Mouse (Mus musculus) stomach, embryonic 14.5 days (tissue): ENCODE measurements around the gene Nsmce1. TPM values are rescaled to one million over a fixed set of nuclear protein-coding genes. Genes with fewer than 3 reads are reported as not detected.

ENCODE experiments used
- ATAC-seq: fragments of 200-750 bp; cut with Nextera tagmentation; 2 replicates; pipeline ENCODE4 v1.8.0; 2017; ENCODE audit warnings: low read depth, moderate TSS enrichment; ENCODE audit not compliant: insufficient number of reproducible peaks, insufficient read depth, low FRiP score
- H3K27ac ChIP-seq: fragments of 300-500 bp; sonication (generic); 2 replicates; pipeline ENCODE4 v1.5.1; 2014; ENCODE audit warnings: mild to moderate bottlenecking, low read length, moderate library complexity, mixed read lengths
- H3K27me3 ChIP-seq: fragments of 300-500 bp; sonication (generic); 2 replicates; pipeline ENCODE4 v1.6.1; 2014; ENCODE audit warnings: low read length, control low read depth, mixed read lengths; ENCODE audit not compliant: control insufficient read depth, insufficient read depth
- H3K36me3 ChIP-seq: fragments of 300-500 bp; sonication (generic); 2 replicates; pipeline ENCODE4 v1.6.1; 2014; ENCODE audit warnings: mild to moderate bottlenecking, control low read depth, low read length, moderate library complexity, mixed read lengths; ENCODE audit not compliant: control insufficient read depth, insufficient read depth
- H3K4me1 ChIP-seq: fragments of 300-500 bp; sonication (generic); 2 replicates; pipeline ENCODE4 v1.6.1; 2014; ENCODE audit warnings: low read length, control low read depth, mixed read lengths; ENCODE audit not compliant: control insufficient read depth, insufficient read depth
- H3K4me2 ChIP-seq: fragments of 300-500 bp; sonication (generic); replicated peaks from 2 replicates; pipeline ENCODE4 v1.6.1; 2014; ENCODE audit warnings: low read depth, low read length, control low read depth
- H3K4me3 ChIP-seq: fragments of 300-500 bp; sonication (generic); 2 replicates; pipeline ENCODE4 v1.5.1; 2014; ENCODE audit warnings: low read depth, low read length, control low read depth
- H3K9ac ChIP-seq: fragments of 300-500 bp; sonication (generic); replicated peaks from 2 replicates; pipeline ENCODE4 v1.6.1; 2014; ENCODE audit warnings: low read depth, mild to moderate bottlenecking, control low read depth, low read length, moderate library complexity, mixed read lengths
- H3K9me3 ChIP-seq: fragments of 300-500 bp; sonication (generic); 2 replicates; pipeline ENCODE4 v1.6.1; 2016; ENCODE audit warnings: low read depth, low read length, control low read depth; ENCODE audit not compliant: control insufficient read depth
- WGBS: fragments of 180-500 bp; shearing (Covaris S2); extraction: QIAGEN DNeasy Blood & Tissue Kit; methylation state at CpG from one replicate; pipeline ENCODE4 v1.1.7; 2014; 5-methylcytosine and 5-hydroxymethylcytosine counted together
- polyA plus RNA-seq: library from polyadenylated mRNA; unstranded; fragments of >200 nt; fragmentation: Nextera tagmentation; extraction: Ambion mirVana; gene quantifications from 2 replicates; pipeline ENCODE4 v1.2.1, GENCODE M21; 2014

The Nsmce1 gene
- polyA plus RNA-seq, 1 experiment from 2014 or later: 140 TPM

DNA sequence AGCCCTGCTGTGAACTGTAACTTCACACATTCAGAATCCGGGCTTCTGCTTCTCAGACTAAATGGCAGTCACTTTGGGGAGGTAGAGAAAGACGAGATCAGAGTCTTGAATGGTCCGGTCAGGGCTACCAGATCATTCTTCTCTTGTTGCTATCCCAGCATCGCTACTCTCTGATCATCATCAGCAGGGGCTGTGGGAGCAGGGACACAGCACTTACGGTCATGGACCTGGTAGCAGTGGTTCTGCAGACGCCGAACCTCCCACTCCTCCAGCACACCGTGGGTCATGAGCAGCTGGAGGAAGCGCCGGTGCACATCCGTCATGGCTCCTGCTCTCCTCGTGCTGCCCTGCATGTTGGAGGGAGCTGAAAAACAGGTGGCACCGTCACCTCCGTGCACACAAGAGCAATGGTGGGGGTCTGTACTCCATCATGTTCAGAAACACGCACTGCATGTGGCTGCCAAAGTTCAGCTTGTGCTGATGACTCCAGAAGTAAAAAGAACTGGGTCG lies 5.2 kb downstream of the Nsmce1 start:
- ATAC-seq: no peak
- peaks cover 7% of the 10 kb centered on the region; the same call in 1 of the 2 replicates for H3K4me1 ChIP-seq
- H3K36me3 ChIP-seq: peaks cover 29% of the 10 kb centered on the region
- H3K4me3 ChIP-seq: no peak overlapping the region
- no peaks in the 10 kb centered on the region for H3K9me3 ChIP-seq
- no peak overlapping the region for H3K4me2 ChIP-seq
- H3K9ac ChIP-seq: no peak overlapping the region
- WGBS: 89% methylated on average over 16 of the region's 16 CpGs
- no peaks in the 10 kb centered on the region for H3K27me3 ChIP-seq
- H3K27ac ChIP-seq: no peak overlapping the region

DNA sequence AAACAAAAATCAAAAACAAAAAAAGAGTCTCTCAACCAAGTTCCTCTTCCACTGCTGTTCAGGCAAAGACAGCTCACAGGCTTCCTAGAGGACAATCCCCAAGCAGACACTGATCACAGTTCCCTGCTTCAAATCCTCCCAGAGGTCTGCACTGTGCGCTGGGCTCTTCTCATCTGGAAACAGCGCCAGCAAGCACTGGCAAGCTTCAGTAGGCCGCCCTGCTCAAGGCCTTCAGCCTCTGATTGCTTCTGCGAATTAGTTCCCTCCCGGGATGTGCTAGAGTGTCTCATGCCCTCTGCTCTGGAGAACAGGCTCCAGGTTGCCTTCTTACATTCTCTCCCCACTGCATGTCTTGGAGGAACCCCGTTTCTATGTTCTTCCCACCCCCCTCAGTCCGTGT lies 6.6 kb downstream of the Nsmce1 start:
- no peaks in the 10 kb centered on the region for H3K9me3 ChIP-seq
- H3K36me3 ChIP-seq: peaks cover 29% of the 10 kb centered on the region
- H3K4me3 ChIP-seq: no peak overlapping the region
- no peak overlapping the region for H3K4me2 ChIP-seq
- H3K4me1 ChIP-seq: no peaks in the 10 kb centered on the region
- no peak overlapping the region for H3K27ac ChIP-seq
- ATAC-seq: no peak
- H3K27me3 ChIP-seq: no peaks in the 10 kb centered on the region
- WGBS: 93% methylated on average over 7 of the region's 7 CpGs
- H3K9ac ChIP-seq: no peak overlapping the region

DNA sequence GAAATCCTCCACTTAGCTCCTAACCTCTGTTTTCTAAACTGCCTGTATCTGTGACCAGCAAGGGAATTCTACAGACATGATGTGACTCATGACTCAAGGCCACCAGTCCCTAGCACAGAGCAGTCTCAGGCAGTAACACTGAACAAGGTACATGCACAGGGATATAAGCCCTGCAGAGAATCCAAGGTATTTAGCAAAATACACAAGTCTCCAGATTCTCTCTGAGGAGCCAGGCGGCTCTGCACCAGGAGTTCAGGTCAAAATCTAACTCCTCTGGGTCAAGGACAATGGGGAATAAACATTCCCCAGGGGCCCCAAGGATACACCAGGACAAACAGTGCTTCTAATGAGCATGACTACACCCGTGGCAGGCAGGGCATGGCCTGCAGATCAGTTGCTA lies 8.5 kb downstream of the Nsmce1 start:
- Histone ChIP-seq H3K4me3 (no peak overlapping the region), H3K27me3 (no peaks in the 10 kb centered on the region), H3K9me3 (no peaks in the 10 kb centered on the region), H3K4me2 (no peak overlapping the region), H3K36me3 (peaks cover 32% of the 10 kb centered on the region), H3K27ac (no peak overlapping the region), H3K4me1 (0 out of 2 replicates have a peak, but pooled peaks cover 5% of the 10 kb centered on the region), H3K9ac (no peak overlapping the region)
- WGBS: 55% methylated on average over 2 of the region's 2 CpGs
- ATAC-seq: no peak

DNA sequence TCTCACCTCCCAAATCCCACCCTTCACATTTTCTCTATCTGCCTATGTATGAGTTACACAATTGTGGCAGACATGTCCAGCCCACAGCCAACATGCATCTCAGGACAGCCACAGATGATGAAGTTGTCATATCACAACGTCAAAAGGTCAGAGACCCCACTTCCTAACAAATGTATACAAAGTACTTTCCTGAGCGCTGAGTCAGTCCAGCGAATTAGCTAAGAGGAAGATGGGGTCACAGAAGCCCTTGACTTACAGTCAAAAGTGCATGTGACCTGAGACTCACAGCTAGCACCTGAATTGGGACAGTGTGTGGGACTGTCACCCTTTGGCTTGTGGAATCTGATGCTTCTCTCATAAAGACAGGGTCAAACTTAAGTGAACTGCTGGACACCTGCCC lies 9.1 kb downstream of the Nsmce1 start:
- no peaks in the 10 kb centered on the region for H3K27me3 ChIP-seq
- H3K4me2 ChIP-seq: no peak overlapping the region
- H3K4me3 ChIP-seq: no peak overlapping the region
- H3K9ac ChIP-seq: no peak overlapping the region
- 51% methylated on average over 3 of the region's 3 CpGs for WGBS
- H3K27ac ChIP-seq: no peak overlapping the region
- no peak for ATAC-seq
- H3K36me3 ChIP-seq: peaks cover 33% of the 10 kb centered on the region
- 0 out of 2 replicates have a peak, but pooled peaks cover 5% of the 10 kb centered on the region for H3K4me1 ChIP-seq
- no peaks in the 10 kb centered on the region for H3K9me3 ChIP-seq

DNA sequence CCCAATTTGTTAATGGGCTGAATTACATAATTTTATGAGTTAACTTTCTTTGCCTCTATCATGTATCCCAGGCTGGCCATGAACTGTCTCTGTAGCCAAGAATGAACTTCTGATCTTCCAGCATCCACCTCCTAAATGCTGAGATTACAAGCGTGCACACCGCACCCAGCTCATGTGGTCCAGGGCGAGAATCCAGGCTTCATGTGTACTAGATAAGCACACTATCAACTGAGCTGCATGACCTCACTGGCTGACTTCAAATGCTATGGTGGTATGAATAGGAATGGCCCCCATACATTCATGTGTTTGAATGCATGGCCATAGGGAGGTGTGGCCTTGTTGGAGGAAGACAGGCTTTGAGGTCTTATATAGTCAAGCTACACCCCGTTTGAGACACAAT lies 10.9 kb downstream of the Nsmce1 start:
- no peak for ATAC-seq
- peaks cover 10% of the 10 kb centered on the region; the same call in 1 of the 2 replicates for H3K4me1 ChIP-seq
- peaks cover 25% of the 10 kb centered on the region for H3K36me3 ChIP-seq
- 90% methylated on average over 4 of the region's 4 CpGs for WGBS
- no peak overlapping the region for H3K9ac ChIP-seq
- no peaks in the 10 kb centered on the region for H3K27me3 ChIP-seq
- no peak overlapping the region for H3K4me3 ChIP-seq
- no peak overlapping the region for H3K27ac ChIP-seq
- no peaks in the 10 kb centered on the region for H3K9me3 ChIP-seq
- no peak overlapping the region for H3K4me2 ChIP-seq

DNA sequence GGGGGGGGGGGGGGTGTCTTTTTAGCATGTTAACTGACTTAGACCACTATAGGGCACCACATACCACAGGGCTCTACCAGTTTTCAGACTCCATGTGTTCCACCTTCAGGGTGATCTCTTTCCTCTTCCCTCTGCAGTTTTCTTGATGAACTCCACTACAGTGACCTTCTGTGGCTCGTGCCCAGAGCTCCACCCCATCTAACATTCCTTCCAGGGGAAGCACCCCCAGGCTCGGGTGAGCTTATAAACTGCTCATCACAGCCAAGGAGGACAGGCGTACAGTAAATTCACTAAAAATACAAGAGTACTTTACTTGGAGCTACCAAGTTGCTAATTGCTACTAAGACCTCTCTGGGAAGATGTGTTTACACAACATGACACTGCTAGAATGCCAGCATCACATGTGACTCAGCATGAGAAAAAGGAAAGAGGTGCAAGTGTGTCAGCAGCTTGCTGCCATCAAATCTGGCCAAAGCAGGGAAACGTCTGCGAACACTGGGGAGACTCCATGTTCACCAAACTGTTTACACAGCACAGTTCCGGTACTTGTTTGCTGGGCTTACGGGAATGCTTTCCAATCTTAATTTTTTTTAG lies 12.9 kb downstream of the Nsmce1 start:
- no peak for ATAC-seq
- H3K27ac ChIP-seq: no peak overlapping the region

DNA sequence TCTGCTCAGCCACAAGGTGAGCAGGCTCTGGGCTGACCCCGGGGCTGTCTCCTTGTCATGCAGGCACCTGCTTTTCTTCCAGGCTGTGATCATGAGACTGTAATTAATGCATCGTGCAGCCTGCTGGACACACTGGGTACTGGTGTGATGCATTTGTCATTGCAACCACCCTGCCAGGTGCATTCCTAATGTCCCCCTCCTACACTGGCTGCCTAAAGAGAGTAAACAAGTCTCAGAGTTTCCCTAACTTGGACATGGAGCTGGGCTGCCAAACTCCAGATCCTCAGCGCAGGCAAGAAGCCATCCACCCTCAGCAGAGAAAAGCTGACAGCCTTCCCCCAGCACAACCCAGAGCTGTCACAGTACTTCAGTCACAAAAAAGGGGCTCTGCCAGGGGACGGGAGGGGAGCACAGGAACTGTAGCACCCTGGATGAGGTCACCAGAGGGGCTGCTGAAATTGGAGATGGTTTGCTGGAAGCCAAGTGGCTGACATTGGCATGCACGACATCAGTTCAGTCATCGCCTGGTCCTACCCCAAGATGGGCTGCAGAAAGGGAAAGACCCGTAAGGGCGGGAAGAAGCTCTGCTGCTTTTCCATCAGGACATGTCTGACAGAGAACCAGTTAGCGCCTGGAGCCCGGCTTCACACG lies 15.7 kb downstream of the Nsmce1 start:
- WGBS: 58% methylated on average over 11 of the region's 11 CpGs
- peak overlapping the region; percentile 77 for H3K27ac ChIP-seq
- no peak overlapping the region for H3K4me3 ChIP-seq
- peaks cover 19% of the 10 kb centered on the region for H3K4me1 ChIP-seq
- H3K9me3 ChIP-seq: no peaks in the 10 kb centered on the region
- no peak for ATAC-seq
- no peaks in the 10 kb centered on the region for H3K27me3 ChIP-seq
- no peak overlapping the region for H3K9ac ChIP-seq
- peaks cover 10% of the 10 kb centered on the region for H3K36me3 ChIP-seq
- H3K4me2 ChIP-seq: no peak overlapping the region

More for the DNA sequence above, 12.9 kb downstream of the Nsmce1 start:
- peaks cover 14% of the 10 kb centered on the region for H3K36me3 ChIP-seq
- no peak overlapping the region for H3K4me2 ChIP-seq
- H3K4me1 ChIP-seq: peaks cover 13% of the 10 kb centered on the region; the same call in 1 of the 2 replicates
- WGBS: 58% methylated on average over 7 of the region's 7 CpGs
- no peak overlapping the region for H3K9ac ChIP-seq
- H3K27me3 ChIP-seq: no peaks in the 10 kb centered on the region
- no peaks in the 10 kb centered on the region for H3K9me3 ChIP-seq
- H3K4me3 ChIP-seq: no peak overlapping the region

DNA sequence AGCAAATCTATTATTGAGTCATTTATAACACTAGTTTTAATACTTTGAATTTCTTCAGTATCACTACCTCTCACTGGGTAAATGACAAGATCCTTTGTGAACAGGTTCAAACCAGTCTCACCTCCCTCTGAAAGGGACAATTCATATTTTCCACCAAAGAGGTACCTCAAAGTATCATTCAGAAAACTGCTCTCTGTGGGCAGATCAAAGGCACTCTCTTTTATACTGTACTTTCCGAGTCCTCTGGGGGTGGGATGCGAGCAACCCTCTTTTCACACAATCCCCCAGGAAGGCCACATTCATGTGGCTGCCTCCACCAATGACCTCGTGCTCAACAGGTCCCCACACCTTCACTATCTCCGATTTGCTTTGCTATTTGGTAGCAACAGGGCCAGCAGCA lies 16.9 kb downstream of the Nsmce1 start:
- whole genome bisulfite sequencing: 79% methylated on average over 4 of the region's 4 CpGs
- peaks cover 15% of the 10 kb centered on the region for H3K36me3 ChIP-seq
- no peak overlapping the region for H3K4me2 ChIP-seq
- H3K9me3 ChIP-seq: no peaks in the 10 kb centered on the region
- no peaks in the 10 kb centered on the region for H3K27me3 ChIP-seq
- peaks cover 19% of the 10 kb centered on the region for H3K4me1 ChIP-seq
- no peak overlapping the region for H3K9ac ChIP-seq
- no peak for ATAC-seq
- no peak overlapping the region for H3K27ac ChIP-seq
- no peak overlapping the region for H3K4me3 ChIP-seq
